Mouse (Mus musculus): ENCODE measurements around the gene Fut7.

Fut7 gene

DNA sequence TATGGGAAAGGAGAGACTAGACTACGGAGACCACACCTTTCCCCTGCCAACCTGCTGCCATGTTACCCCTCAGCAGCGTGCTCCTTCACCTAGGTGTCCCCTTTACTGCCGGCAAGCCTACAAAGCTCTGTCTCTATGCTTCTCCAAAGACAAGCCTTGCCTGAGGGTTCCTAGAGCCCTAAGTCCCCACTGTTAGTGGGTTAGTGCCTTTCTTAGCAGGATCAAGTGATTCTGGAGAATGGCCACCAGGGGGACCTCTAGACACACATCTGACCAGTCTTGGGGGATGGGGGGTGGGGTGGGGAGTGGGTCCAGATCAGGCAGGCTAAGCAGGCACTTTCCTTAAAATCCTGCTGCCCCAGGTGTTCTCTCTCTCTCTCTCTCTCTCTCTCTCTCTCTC, 1.2 kb upstream of the Fut7 start:
- ATAC-seq (ENCODE audit: insufficient number of reproducible peaks, low FRiP score, low TSS enrichment), result no peak

DNA sequence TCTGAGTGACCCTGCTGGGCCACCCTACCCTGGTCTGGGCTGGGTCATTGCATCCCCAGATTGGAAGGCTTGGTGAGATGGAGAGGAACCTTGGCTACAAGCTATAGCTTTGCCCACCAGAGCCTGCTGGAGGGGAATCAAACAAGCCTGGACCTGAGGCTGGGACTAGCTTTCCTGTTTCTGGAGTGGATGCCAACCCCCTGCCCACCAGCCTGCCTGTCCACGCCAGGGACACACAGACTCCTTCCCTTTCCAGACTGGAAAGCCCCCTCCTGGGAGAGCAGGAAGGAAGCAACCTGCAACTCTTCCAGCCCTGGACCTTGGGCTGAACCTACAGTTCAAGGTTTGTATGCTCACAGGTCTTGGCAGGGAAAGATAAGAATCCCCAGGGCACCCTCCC, 559 bp downstream of the Fut7 start:
- ATAC-seq (ENCODE audit: insufficient number of reproducible peaks, low FRiP score, low TSS enrichment), result no peak

GRCm38 (mm10) chr2:25425481-25425880, 2.4 kb downstream of the Fut7 start:
- no peak for ATAC-seq (ENCODE audit: insufficient number of reproducible peaks, low FRiP score, low TSS enrichment)

- ATAC-seq (ENCODE audit: insufficient number of reproducible peaks, low FRiP score, low TSS enrichment), result no peak
Measured at GRCm38 (mm10) chr2:25426721-25427191, 3.7 kb downstream of the Fut7 start.

DNA sequence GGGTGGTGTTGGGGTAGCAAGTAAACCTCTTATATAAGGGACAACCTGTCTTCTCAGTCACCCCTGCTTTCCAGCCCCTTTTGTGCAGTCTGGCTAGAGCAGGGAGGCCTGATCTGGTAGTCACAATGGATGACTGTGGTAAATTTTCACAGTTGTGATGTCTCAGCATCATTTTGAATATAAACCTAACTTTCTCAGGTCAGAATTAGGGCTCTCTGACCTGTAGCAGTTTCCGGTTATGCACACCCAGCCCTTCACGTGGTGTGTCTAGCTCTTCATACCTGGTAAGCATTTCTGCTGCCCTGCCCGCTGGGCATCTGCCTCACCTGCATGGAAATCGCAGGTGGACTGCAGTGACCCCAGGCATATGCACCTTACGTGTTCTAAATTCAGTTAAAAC, 4.2 kb downstream of the Fut7 start:
- no peak for ATAC-seq (ENCODE audit: insufficient number of reproducible peaks, low FRiP score, low TSS enrichment)

GRCm38 (mm10) chr2:25428442-25429236, 5.6 kb downstream of the Fut7 start, which contains the start of gene Abca2:
TSS of gene Abca2 (plus strand) at chr2:25428703.
- ATAC-seq (ENCODE audit: insufficient number of reproducible peaks, low FRiP score, low TSS enrichment), result peak; percentile 64

GRCm38 (mm10) chr2:25429435-25430180, 6.5 kb downstream of the Fut7 start:
- ATAC-seq (ENCODE audit: insufficient number of reproducible peaks, low FRiP score, low TSS enrichment), result no peak

DNA sequence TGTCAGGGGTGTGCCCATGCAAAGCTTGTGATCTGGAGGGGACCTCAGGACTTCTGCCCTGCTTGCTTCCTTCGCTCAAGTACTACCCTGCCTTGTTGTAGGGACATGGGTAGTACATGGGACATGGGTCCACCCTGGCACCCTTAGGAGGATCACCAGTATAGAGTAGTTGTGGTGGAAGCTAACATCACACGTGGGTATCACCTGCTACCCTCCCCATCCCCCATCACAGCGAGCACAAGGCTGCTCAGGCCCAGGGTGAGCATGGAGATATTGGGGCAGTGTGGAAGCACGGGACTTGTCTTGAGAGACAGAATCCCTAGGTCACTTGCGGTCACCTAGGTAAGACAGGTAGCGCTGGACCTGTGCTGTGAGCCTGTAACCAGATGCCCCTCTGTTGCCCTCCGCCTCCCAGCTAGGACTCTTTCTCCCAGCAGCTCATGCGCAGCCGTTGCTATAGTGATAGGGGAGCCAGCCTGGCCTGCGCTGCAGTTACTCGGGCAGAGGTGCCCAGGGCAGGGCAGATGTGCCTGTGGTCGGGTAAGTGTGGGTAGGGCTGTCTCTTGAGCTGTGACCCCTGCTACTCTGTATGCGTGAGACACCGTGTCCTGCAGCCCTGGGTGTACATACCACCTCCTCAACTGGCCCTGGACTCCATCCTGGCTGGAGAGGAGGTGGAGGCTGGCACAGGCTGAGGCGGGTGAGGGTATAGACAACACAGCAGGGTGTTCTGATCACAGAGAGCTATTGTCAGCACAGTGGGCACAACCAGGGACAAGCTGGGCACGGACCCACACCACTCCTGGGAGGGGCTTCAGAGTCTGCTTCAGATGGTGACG, 7.5 kb downstream of the Fut7 start:
- ATAC-seq (ENCODE audit: insufficient number of reproducible peaks, low FRiP score, low TSS enrichment), result no peak

DNA sequence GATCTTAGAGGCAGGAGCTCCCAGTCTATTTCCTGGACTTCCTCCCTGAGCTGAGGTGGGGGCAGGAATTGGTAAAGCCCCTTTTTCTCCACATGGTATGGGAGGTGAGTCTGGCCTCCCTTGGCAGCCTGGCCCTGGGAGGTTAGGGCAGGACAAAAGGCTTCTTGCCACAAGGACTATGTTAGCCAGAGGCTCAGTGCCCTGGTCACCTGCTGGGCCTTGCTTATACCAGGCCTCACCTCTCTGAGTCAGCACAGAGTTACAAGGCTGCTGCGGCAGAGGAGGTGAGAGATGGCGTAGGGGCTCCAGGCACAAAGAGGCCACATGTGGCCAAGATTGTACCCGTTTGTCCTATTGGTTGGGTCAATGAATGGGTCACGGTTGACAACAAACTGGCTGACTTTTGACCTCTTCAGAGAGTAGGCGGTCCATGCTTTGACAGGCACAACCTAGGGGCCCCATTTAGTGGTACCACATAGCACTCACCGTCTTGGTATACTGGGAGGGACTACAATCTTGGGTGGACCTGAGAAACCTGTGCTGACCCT, 8.3 kb downstream of the Fut7 start:
- ATAC-seq (ENCODE audit: insufficient number of reproducible peaks, low FRiP score, low TSS enrichment), result no peak

- ATAC-seq (ENCODE audit: insufficient number of reproducible peaks, low FRiP score, low TSS enrichment), result no peak
Measured at GRCm38 (mm10) chr2:25432326-25433098, 9.4 kb downstream of the Fut7 start.

DNA sequence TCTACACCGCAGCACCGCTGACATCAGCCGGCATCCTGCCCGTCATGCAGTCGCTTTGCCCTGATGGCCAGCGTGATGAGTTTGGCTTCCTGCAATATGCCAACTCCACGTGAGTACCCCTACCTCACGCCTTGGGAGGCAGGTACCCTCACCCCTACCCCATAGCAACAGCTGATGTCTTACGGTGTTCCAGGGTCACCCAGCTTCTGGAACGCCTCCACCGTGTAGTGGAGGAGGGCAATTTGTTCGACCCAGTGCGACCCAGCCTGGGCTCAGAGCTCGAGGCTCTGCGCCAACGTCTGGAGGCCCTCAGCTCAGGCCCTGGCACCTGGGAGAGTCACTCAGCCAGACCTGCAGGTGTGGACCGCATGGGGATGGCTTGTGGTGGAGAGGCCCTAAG, 10.0 kb downstream of the Fut7 start:
- no peak for ATAC-seq (ENCODE audit: insufficient number of reproducible peaks, low FRiP score, low TSS enrichment)

GRCm38 (mm10) chr2:25434292-25434691, 11.2 kb downstream of the Fut7 start:
- peak; percentile 62; the same call in 1 of the 2 replicates for ATAC-seq (ENCODE audit: insufficient number of reproducible peaks, low FRiP score, low TSS enrichment)

- ATAC-seq (ENCODE audit: insufficient number of reproducible peaks, low FRiP score, low TSS enrichment), result no peak
Measured at GRCm38 (mm10) chr2:25436286-25436820, 13.3 kb downstream of the Fut7 start.

GRCm38 (mm10) chr2:25441067-25441466, 18.0 kb downstream of the Fut7 start:
- ATAC-seq (ENCODE audit: insufficient number of reproducible peaks, low FRiP score, low TSS enrichment), result no peak

DNA sequence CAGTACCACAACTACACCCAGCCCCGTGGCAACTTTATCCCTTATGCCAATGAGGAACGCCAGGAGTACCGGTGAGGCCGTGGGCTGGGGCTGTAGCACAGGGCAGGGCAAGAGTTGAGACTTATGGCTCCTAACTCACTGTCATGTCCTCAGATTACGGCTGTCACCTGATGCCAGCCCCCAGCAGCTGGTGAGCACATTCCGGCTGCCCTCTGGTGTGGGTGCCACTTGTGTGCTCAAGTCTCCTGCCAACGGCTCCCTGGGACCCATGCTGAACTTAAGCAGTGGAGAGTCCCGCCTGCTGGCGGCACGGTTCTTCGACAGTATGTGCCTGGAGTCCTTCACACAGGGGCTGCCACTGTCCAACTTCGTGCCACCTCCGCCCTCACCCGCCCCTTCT, 19.6 kb downstream of the Fut7 start:
- ATAC-seq (ENCODE audit: insufficient number of reproducible peaks, low FRiP score, low TSS enrichment), result no peak

DNA sequence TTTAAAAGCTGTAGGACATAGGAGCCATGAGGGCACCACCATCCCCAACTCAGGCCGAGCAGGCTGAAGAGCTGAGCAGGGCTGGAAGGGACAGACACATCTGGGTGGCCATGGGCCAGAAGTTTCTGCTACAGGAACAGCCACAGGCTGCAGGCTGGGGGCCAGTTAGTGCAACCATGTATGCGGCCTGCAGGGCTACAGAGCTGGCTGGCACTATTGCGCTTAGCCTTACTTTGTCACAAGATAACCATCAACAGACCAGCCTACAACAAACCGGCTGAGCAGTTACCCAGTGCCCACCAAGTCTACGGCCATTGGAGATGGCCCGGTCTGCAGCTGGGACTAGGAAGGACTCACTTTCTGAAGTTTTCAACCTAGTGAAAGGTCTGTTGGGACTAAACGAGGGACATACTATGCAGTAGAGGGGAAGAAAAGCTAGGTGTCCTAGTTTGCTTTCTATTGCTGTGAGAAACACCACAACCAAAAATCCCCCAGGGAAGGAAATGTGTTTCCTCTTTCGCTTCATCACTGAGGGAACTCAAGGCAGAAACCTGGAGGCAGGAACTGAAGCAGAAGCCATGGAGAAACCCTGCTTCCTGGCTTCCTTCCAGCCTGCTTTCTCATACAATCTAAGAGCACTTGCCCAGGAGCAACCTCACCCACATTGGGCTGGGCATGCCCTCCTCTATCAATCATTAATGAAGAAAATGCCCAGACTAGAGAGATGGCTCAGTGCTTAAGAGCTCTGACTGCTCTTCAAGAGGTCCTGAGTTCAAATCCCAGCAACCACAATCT, 28.0 kb downstream of the Fut7 start:
- no peak for ATAC-seq (ENCODE audit: insufficient number of reproducible peaks, low FRiP score, low TSS enrichment)

DNA sequence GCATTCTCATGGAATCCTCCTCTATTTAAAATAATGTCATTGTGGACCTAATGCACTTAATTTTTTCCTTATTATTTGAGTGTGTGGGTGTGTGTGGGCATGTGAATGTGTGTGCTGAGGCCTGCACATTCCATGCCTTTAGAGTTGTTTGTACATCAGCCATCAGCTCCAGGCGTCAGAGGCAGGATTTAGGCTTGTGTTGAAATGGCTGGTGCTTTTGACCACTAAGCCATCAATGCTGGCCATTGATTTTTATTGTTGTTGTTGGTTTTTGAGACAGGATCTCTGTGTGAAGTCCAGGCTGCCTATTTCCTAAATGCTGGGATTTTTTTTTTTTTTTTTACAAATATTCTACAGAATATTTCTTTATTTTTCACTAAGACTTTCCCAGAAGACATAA, 29.9 kb downstream of the Fut7 start:
- ATAC-seq (ENCODE audit: insufficient number of reproducible peaks, low FRiP score, low TSS enrichment), result no peak

DNA sequence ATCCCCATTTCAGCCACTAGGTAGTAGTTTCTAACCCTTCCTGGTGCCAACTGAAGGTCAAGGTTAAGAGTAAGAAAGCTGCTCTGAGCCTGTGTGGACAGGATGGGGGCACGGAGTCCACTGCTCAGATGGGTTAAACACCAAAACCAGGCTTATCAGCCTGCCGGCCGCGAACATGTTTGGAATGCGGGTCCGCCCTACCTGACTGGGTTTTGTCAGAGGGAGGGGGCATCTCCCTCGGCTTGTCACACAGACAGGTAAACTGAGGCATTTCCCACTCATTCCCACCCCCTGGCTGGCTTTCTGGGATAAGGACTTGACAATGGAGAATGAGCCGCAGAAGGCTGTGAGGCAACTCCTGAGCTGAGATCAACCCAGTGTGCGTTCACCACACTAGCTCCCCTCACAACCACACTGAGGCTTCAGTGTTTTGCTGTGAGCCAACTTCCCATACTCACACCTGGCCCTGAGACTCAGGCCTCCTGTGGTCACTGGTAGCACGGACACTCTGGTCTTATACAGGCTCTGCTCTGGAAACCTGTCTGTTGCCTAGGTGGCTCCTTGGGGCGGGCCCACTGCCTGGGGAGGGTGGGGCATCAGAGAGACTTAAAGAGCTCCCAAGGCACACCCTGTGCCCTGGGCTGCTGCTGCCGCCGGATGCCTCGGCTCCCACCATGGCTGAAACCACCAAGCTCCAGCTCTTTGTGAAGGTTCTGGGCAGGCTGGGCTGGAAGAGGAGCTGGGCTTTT, 33.3 kb downstream of the Fut7 start, which contains the start of gene Clic3:
Clic3 (plus strand) TSS at position 634 of the 749 bp plus-strand sequence.
- no peak for ATAC-seq (ENCODE audit: insufficient number of reproducible peaks, low FRiP score, low TSS enrichment)

Data from cerebellum, adult (tissue).